Mouse (Mus musculus) forebrain, embryonic 14.5 days (tissue): ENCODE data around the gene Itpr1. TPM values are rescaled to one million over a fixed set of nuclear protein-coding genes. Genes with fewer than 3 reads are reported as not detected.

ENCODE experiments used
- ATAC-seq: fragments of 200-750 bp; cut with Nextera tagmentation; 2 replicates; pipeline ENCODE4 v1.8.0; 2017; ENCODE audit warnings: mild to moderate bottlenecking, moderate library complexity
- DNase-seq: peaks from one replicate; pipeline ENCODE4 v3.0.0-alpha.2; 2015; ENCODE audit warnings: low spot score
- H3K27ac ChIP-seq: fragments of 300-500 bp; sonication (generic); 2 replicates; pipeline ENCODE4 v1.5.1; 2014; ENCODE audit warnings: low read depth, mild to moderate bottlenecking, control low read depth, low read length, moderate library complexity
- H3K27me3 ChIP-seq: fragments of 300-500 bp; sonication (generic); replicated peaks from 2 replicates; pipeline ENCODE4 v1.6.1; 2014; ENCODE audit warnings: low read length, control low read depth, mixed read lengths; ENCODE audit not compliant: control insufficient read depth, insufficient read depth
- H3K36me3 ChIP-seq: fragments of 300-500 bp; sonication (generic); 2 replicates; pipeline ENCODE4 v1.6.1; 2014; ENCODE audit warnings: low read length, control low read depth; ENCODE audit not compliant: control insufficient read depth, insufficient read depth
- H3K4me1 ChIP-seq: fragments of 300-500 bp; sonication (generic); 2 replicates; pipeline ENCODE4 v1.6.1; 2014; ENCODE audit warnings: antibody characterized with exemption, low read length, control low read depth; ENCODE audit not compliant: control insufficient read depth, insufficient read depth
- H3K4me2 ChIP-seq: fragments of 300-500 bp; sonication (generic); 2 replicates; pipeline ENCODE4 v1.6.1; 2014; ENCODE audit warnings: mild to moderate bottlenecking, control low read depth, low read length
- H3K4me3 ChIP-seq: fragments of 300-500 bp; sonication (generic); 2 replicates; pipeline ENCODE4 v1.5.1; 2014; ENCODE audit warnings: low read depth, low read length, control low read depth
- H3K9ac ChIP-seq: fragments of 300-500 bp; sonication (generic); 2 replicates; pipeline ENCODE4 v1.6.1; 2014; ENCODE audit warnings: mild to moderate bottlenecking, low read length, control low read depth, moderate library complexity
- H3K9me3 ChIP-seq: fragments of 300-500 bp; sonication (generic); replicated peaks from 2 replicates; pipeline ENCODE4 v1.6.1; 2016; ENCODE audit warnings: low read length, control low read depth, mixed read lengths; ENCODE audit not compliant: control insufficient read depth
- WGBS: fragments of 180-500 bp; shearing (Covaris S2); extraction: QIAGEN DNeasy Blood & Tissue Kit; methylation state at CpG from one replicate; pipeline ENCODE4 v1.1.7; 2014; 5-methylcytosine and 5-hydroxymethylcytosine counted together
- polyA plus RNA-seq: library from polyadenylated mRNA; unstranded; fragments of >200 nt; fragmentation: Nextera tagmentation; extraction: Ambion mirVana; gene quantifications from 2 replicates; pipeline ENCODE4 v1.2.1, GENCODE M21; 2014

Gene Itpr1
- polyA plus RNA-seq, 1 experiment from 2014 or later, result 5.2 TPM

- H3K9me3 ChIP-seq, result no peaks in the 10 kb centered on the region
- ATAC-seq, result peak; percentile 97
- peak within 1 kb of the TSS; percentile 68 for H3K4me3 ChIP-seq
- H3K36me3 ChIP-seq, result no peaks in the 10 kb centered on the region
- H3K4me1 ChIP-seq, result peaks cover 2% of the 10 kb centered on the region; the same call in 1 of the 2 replicates
- no peak within 1 kb of the TSS for H3K27ac ChIP-seq
- no peaks in the 10 kb centered on the region for H3K27me3 ChIP-seq
- H3K9ac ChIP-seq, result peak within 1 kb of the TSS; percentile 76
- 5% methylated on average over 49 of the region's 49 CpGs for WGBS
- H3K4me2 ChIP-seq, result peak within 1 kb of the TSS; percentile 73
- peak; percentile 97 for DNase-seq
Measured at GRCm38 (mm10) chr6:108184847-108185684, 27.8 kb upstream of the Itpr1 start, which contains the start of gene Sumf1. Sumf1 (minus strand) TSS chr6:108185582.

- Histone ChIP-seq H3K4me3 (peak overlapping the region; percentile 68), H3K9ac (peak overlapping the region; percentile 76), H3K27me3 (no peaks in the 10 kb centered on the region), H3K4me1 (peaks cover 2% of the 10 kb centered on the region; the same call in 1 of the 2 replicates), H3K4me2 (peak overlapping the region; percentile 73), H3K36me3 (no peaks in the 10 kb centered on the region), H3K27ac (no peak overlapping the region), H3K9me3 (no peaks in the 10 kb centered on the region)
- DNase-seq (no peak), ATAC-seq (no peak; the same call in 1 of the 2 replicates)
- WGBS, result 19% methylated on average over 4 of the region's 4 CpGs
Measured at GRCm38 (mm10) chr6:108185685-108186009, 27.2 kb upstream of the Itpr1 start.

GRCm38 (mm10) chr6:108190690-108191089, 22.2 kb upstream of the Itpr1 start:
- ATAC-seq, result no peak
- H3K27me3 ChIP-seq, result no peaks in the 10 kb centered on the region
- DNase-seq, result no peak
- H3K4me1 ChIP-seq, result peaks cover 1% of the 10 kb centered on the region; the same call in 1 of the 2 replicates
- H3K36me3 ChIP-seq, result no peaks in the 10 kb centered on the region
- no peak overlapping the region for H3K4me2 ChIP-seq
- no peak overlapping the region for H3K9ac ChIP-seq
- H3K27ac ChIP-seq, result no peak overlapping the region
- no peaks in the 10 kb centered on the region for H3K9me3 ChIP-seq
- 95% methylated on average over 1 of the region's 1 CpGs for WGBS
- no peak overlapping the region for H3K4me3 ChIP-seq

GRCm38 (mm10) chr6:108192632-108193031, 20.3 kb upstream of the Itpr1 start:
- Histone ChIP-seq H3K27me3 (no peaks in the 10 kb centered on the region), H3K9ac (no peak overlapping the region), H3K9me3 (no peaks in the 10 kb centered on the region), H3K4me3 (no peak overlapping the region), H3K27ac (no peak overlapping the region), H3K4me1 (no peaks in the 10 kb centered on the region), H3K4me2 (no peak overlapping the region), H3K36me3 (no peaks in the 10 kb centered on the region)
- WGBS, result 73% methylated on average over 4 of the region's 4 CpGs
- DNase-seq, result no peak
- no peak for ATAC-seq

GRCm38 (mm10) chr6:108196665-108197064, 16.2 kb upstream of the Itpr1 start:
- ATAC-seq (no peak), DNase-seq (no peak)
- no peaks in the 10 kb centered on the region for H3K9me3 ChIP-seq
- WGBS, result 89% methylated on average over 7 of the region's 7 CpGs
- H3K27me3 ChIP-seq, result no peaks in the 10 kb centered on the region
- H3K36me3 ChIP-seq, result no peaks in the 10 kb centered on the region
- H3K4me2 ChIP-seq, result no peak overlapping the region
- H3K4me3 ChIP-seq, result no peak overlapping the region
- H3K9ac ChIP-seq, result no peak overlapping the region
- H3K4me1 ChIP-seq, result no peaks in the 10 kb centered on the region
- H3K27ac ChIP-seq, result no peak overlapping the region

- Histone ChIP-seq H3K27ac (no peak overlapping the region), H3K9me3 (no peaks in the 10 kb centered on the region), H3K4me3 (no peak overlapping the region), H3K4me1 (no peaks in the 10 kb centered on the region), H3K36me3 (no peaks in the 10 kb centered on the region), H3K27me3 (no peaks in the 10 kb centered on the region), H3K4me2 (no peak overlapping the region), H3K9ac (no peak overlapping the region)
- WGBS, result 74% methylated on average over 4 of the region's 4 CpGs
- no peak for DNase-seq
- ATAC-seq, result no peak
Measured at GRCm38 (mm10) chr6:108197117-108197516, 15.8 kb upstream of the Itpr1 start.

- WGBS, result 91% methylated on average over 7 of the region's 7 CpGs
- no peak overlapping the region for H3K4me2 ChIP-seq
- H3K27ac ChIP-seq, result no peak overlapping the region
- H3K9ac ChIP-seq, result no peak overlapping the region
- ATAC-seq (no peak), DNase-seq (no peak)
- no peak overlapping the region for H3K4me3 ChIP-seq
- no peaks in the 10 kb centered on the region for H3K27me3 ChIP-seq
- no peaks in the 10 kb centered on the region for H3K4me1 ChIP-seq
- no peaks in the 10 kb centered on the region for H3K9me3 ChIP-seq
- H3K36me3 ChIP-seq, result no peaks in the 10 kb centered on the region
Measured at GRCm38 (mm10) chr6:108198286-108198685, 14.6 kb upstream of the Itpr1 start.

- no peak overlapping the region for H3K4me2 ChIP-seq
- DNase-seq (no peak), ATAC-seq (no peak)
- H3K4me3 ChIP-seq, result no peak overlapping the region
- WGBS, result 92% methylated on average over 2 of the region's 2 CpGs
- H3K27ac ChIP-seq, result no peak overlapping the region
- H3K36me3 ChIP-seq, result no peaks in the 10 kb centered on the region
- H3K9me3 ChIP-seq, result no peaks in the 10 kb centered on the region
- no peak overlapping the region for H3K9ac ChIP-seq
- H3K4me1 ChIP-seq, result no peaks in the 10 kb centered on the region
- no peaks in the 10 kb centered on the region for H3K27me3 ChIP-seq
Measured at GRCm38 (mm10) chr6:108204322-108204721, 8.6 kb upstream of the Itpr1 start.

GRCm38 (mm10) chr6:108206145-108206544, 6.8 kb upstream of the Itpr1 start:
- ATAC-seq (no peak), DNase-seq (no peak)
- Histone ChIP-seq H3K27ac (no peak overlapping the region), H3K27me3 (no peaks in the 10 kb centered on the region), H3K9me3 (no peaks in the 10 kb centered on the region), H3K36me3 (no peaks in the 10 kb centered on the region), H3K4me2 (no peak overlapping the region), H3K4me3 (no peak overlapping the region), H3K9ac (no peak overlapping the region), H3K4me1 (no peaks in the 10 kb centered on the region)
- 55% methylated on average over 4 of the region's 4 CpGs for whole genome bisulfite sequencing
